Mouse (Mus musculus): ENCODE results near the gene Fgd6.

The Fgd6 gene

DNA sequence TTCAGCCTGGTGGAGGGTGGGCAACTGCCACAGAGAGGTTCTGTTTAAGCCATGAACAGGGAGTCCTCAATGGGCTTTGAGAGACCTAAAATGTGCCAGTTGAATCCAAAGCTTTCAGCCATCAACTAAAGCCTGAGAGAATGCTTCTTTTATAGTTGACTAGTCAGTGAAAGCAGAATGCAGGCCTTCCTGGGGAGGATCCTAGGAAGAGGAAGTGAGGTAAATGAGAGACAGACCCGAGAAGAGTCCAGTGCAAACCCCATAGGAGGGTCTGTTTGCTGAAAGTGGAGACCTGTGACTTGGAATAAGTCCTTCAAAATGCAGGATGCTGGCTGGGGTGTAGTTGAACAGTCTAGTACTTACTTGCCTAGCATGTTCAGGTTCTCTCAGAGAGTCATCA is 11.2 kb downstream of the Fgd6 start:
- DNase-seq: no peak

DNA sequence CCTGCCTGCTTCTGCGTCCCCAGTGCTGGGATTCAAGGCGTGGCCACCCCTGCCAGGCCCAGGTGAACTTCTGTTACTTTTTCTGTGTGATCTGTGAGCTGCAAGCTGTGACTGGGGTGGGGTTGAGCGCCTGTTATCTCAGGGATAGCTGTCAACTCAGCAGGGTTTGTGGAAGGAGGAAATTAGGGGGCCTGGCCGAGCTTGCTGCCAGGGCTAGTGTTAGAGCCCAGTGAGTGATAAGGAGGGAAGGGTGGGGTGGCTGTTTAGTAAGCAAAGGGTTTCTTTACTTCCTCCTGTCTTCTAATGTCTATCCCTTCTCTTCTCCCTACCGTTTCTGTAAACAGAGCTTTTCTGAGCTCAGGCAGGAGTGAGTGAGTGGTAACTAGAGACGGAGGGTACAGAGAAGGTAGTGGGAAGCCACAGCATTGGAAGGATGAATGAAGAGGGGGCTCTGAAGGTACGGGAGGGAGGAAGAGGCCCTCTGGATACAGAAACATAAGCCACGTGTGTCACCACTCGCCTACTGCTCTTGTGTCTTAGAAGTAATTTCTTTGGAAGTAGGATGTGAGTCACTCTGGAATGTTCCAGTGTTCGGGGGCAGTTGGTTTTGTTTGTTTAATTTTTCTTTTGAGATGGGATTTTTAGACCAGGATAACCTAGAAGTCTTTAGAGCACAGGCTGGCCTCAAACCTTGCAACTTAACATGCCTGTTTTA is 12.2 kb downstream of the Fgd6 start:
- no peak for DNase-seq

DNA sequence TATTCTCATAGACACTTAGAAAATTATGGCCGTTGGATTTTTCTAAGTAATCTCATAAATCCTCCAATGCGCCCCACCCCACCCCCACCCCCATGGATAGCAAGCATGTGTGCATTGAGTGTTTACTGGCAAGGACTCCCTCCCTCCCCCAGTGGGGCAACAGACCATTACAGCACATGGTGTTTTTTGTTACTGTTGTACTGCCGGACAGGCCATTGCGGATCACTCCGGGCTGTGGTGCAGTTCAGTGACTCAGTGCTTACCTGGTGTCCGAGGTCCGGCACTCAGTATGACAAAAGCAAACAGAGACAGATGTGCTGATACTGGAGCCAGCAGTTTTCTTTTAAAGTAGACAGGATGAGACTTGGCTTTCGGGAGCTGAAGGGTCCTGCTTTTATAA is 13.3 kb downstream of the Fgd6 start:
- DNase-seq: no peak

DNA sequence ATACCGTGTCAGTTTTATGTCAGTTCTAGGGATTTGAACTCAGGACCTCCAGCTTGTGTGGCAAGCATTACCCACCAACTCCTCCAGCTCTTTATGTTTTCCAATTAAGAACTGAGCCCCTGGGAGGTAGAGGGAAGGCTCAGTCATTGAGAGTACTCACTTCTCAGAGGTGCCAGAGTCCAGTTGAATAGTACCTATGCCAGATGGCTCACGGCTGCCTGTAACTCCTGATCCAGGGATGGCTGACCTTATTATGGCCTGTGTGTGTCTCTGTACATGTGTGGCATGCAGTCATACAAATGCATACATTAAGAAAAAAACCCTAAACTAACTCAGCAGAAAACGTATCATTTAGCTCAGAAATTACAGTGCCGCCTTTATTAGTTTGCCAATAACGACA is 14.9 kb downstream of the Fgd6 start:
- no peak for DNase-seq

DNA sequence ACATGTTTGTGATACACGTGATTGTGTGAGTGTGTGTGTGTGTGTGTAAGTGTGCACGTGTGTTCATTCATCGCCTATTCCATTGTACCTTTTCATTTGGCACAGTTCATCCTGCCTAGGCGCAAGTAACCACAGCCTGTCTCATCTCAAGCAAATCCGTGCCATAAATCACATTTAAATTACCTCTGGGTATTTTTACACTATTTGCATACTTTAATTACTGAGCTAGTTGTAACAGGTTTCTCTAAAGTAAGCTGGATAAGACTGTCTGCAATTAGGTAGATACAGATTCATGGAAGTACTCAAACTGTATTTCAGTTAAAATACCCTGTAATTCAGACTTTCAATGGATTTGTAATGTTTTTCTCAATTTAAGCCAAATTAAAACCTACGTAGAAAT is 20.7 kb downstream of the Fgd6 start:
- DNase-seq: no peak

DNA sequence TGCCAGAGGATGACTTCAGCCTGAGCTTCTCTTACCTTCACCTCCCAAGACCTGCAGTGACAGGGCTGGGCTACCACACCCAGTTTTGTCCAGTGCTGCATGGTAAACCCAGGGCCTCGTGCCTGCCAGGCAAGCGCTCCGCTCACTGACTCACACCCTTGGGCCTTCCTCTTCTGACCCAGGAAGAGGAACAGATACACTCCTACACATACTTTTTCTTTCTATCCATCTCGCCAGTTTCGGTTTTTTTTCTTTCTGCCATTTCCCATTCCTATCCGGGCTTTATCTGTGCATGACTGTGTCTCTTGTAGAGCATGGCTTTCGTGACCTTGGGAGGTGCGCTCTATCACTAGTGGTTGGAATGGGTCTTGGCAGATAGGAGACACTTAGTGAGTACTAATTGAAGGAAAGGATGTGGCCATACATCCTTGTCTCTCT is 23.8 kb downstream of the Fgd6 start:
- DNase-seq: no peak

DNA sequence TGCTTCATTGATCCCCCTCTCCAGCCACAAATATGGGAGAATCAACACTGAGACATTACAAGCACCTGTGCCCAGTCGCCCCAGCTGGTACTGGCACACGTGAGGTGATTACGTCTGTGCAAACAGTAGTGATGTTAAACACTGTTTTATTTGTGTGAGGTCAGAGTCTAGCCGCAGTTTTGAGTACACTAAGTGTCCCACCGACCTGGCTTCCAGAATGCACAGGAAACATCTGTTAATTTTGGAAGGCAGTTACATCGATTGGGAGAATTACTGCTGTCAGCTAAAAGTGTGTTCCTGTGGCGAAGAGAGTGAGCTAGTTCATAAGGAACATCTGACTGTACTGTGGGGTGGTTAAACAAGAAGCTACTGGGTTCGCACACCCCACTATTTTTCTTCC is 24.4 kb downstream of the Fgd6 start:
- DNase-seq: no peak

DNA sequence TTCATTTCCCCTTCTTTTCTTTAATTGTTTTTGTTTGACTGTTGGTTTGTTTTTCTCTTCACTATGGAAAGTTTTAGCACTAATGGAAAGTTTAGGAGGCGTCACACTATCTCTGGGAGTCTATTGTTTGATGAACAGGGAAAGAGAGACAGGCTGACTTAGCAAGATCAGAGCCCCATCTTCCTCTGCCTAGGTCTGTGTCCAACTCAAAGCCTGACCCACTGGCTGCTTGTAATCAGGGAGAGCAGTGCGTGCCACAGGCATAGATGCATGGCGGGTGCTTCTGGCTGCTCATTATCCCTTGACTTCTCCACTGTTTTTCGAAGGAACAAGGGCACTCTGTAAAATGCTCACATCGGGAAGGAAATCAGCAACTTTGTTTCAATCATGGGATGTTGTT is 26.6 kb downstream of the Fgd6 start:
- no peak for DNase-seq

DNA sequence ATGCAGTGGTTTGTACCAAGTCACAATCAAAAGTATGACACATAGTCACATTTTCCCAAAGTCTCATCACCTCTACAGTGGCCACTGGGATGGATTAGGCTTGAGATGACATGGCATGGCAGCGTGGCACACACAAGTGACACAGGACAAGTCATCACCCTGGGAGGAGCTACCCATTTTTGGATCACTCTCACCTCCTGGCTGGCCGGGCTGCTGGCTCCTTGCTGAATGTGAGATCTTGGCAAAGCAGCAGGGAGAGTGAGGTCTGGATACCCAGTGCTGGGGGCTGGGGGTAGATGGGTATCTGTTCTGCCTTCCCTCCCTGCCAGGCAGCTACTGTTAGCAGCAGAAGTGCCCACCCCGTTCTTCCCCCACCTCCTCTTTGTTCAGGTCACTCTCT is 31.1 kb downstream of the Fgd6 start:
- no peak for DNase-seq

DNA sequence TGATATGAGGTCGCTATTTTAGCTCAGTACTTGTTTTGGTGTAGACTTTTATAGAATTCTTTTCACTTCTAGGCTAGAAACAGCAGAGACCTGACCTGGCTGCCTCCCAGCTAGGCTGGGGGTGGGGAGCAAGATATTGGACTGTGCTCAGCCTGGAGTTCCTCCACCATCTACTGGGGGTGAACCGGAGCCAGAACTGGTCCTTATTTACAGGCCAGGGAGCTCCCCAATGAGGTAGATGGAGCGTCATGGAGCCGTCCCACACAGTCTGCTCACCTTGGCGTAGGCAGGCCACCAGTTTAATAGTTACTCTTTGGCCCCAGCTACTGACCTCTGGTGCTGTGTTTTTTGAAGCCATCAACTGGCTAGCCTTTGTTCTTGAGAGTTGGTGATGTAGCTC is 32.9 kb downstream of the Fgd6 start:
- DNase-seq: no peak

DNA sequence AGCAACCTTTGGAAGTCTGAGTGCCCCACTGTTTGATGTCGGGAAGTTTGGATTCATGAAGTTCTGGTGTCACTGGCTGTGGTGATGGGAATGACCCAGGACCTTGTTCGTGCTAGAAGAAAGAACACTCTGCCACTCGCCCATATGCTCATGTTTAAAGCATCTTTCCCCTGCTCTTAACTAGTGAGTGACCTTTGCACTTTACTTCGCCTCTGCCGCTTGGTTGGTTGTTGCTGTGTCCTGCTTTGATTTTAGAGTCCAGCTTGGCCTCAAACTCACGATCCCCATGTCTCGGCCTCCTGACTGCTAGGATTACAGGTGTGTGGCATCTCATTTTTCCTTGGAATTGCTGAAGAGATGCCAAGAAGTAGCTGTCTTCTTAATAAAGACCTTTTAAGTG is 35.8 kb downstream of the Fgd6 start:
- no peak for DNase-seq

DNA sequence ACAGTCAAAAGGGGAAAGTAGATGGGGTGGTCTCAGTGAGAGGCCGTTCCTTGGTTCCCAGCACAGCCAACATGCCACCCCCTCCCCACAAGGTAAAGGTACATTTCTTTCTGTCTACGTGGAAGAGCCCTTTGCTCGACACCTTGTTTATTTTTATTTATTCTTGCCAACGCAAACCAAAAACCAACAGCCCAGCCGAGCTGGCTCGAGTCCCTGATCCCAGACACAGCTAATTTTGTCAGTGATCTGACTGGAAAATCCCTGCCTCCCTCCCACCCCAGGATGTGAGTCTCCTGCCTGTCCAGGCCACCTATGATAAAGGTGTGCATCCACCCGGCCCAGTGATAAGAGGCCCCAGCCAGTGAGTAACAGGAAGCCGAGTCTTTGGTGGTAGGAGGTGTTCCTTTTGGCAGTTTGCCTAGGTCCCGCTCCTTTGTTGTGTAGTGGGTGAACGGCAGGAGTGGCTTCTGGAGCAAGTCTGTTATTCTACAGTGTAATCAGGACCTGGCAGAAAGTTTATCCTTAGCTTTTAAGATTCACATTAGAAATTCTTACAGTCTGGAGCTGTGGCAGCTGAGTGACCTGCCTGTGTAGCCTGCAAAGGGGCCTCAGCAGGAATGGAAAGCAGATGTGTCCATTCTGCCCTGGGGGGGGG is 36.6 kb downstream of the Fgd6 start:
- no peak for DNase-seq

DNA sequence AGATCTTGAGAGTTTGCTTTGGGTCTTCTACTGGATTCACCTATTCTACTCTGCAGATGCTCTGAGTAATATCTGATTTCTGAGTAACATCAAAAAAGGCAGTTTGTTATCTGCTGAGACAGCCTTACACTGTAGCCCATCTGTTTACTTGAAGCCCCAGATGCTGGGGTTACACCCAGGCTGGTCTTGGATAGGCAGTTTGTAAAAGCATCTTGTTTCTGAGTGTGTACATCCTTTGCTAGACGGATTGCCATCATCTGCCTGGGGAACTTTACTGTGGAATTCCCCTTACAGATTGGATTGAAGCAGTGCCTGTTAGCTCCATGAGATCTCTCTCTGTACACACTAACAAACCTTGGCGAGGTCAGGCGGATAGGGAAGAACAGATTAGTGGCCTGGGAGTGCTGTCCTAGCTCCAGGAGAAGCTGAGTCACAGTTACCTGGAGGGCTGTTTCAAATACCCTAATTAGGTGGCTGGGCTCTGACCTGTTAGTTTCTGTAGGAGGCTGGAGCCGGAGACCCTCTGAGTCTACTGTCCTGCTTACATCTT is 37.2 kb downstream of the Fgd6 start:
- no peak for DNase-seq

DNA sequence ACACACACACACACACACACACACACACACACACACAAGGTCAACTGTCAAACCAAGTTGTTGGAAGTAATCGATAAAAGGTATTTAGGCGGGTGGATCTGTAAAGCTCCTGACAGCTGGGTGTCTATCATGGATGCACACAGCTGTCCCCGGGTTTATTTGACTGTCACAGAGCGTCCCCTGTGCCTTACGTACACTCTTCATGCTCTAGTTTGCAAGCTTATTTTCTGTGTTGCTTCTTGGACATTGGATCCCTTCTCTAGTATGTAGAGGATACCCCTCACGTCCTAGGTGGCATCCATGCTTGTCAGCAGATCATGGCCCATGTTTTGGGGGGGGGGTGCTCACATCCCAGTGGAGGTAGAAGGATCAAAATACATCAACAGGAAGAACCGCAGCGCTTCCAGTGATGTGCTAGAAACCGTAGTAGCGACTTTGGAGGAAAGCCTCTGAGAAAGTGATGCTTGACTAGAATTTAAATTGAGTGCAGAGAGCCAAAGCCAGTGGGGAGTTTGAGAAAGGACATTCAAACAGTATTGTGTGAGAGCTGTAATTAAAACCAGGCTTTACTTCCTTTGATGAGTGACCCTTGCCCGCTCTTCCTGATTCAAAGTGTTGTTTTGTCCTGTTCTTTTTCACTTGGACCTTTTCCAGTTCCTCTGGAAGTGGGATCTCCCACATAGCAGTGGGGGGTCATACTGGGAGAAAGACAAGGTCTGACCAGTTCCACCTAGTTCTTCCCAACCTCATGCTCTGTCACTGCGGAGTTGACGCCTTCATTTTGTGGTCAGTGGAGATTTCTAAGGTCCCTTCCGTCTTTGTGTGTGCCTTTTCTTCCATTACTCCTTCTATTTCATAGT is 41.4 kb downstream of the Fgd6 start:
- no peak for DNase-seq

DNA sequence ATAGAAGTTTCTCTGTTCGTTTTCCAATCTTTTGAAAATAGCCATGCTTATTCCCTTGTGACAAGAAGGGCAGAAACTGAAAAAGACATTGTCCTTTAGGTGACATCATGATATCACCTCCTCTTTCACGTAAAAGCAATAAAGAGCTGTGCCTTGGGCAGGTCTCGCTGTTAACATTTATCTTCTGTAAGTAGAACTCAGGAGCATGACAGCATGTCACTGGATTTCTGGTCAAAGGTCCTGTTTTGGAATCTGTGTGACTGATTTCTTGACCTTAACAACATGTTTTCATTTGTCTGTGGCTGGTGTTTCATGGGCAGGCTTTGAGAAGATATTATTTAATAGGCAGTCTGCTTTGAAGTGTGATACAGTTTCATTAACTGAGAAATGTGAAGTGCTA is 44.9 kb downstream of the Fgd6 start:
- DNase-seq: no peak

DNA sequence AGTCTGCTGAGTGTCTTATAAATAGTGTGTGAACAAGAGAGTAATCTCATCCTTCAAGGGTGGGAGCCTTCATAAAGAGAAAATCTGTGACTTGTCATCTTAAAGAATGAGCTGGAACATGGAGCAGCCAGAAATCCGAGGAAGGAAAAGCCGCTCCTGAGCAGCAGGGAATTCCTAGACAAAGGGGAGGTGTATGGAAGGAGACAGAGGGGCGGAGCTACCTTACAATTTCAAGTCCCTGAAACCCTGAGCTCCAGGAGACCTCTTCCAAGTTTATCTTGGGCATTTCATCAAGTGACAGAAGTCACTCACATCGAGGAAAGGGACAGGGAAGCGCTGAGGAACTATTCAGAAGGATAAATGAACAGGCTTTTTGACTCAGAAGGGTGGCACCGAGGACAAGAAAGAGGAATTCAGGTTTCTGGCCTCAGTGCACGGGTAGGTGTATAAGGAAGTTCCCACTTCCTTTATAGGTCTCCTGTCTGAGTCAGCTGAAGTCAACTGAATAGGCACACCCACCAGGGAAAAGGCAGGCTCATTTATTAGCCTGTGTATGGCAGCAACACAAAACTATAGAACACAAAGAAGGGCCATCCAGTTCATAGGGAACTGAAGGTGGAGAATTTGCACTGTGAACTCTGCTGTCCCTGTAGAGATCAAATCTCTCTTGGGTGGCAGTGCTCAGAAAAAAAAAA is 46.4 kb downstream of the Fgd6 start:
- DNase-seq: no peak

DNA sequence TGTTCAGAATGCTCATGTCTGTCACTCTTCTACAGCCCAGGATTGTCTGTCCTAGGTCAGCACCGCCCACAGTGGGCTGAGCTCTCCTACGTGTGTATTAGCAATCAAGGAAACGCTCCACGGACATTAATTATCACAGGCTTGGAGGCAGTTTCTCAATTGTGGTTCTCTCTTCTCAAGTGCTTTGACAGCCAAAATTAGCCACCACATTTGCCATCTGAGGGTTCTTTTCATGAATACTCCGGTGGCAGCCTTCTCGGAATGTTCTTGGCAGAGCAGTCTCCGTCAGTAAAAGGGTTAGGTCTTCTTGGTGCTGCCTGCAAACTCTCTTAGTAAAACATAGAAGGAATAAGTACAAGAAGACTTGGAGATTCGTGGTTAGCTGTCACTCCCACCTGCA is 50.5 kb downstream of the Fgd6 start:
- no peak for DNase-seq

DNA sequence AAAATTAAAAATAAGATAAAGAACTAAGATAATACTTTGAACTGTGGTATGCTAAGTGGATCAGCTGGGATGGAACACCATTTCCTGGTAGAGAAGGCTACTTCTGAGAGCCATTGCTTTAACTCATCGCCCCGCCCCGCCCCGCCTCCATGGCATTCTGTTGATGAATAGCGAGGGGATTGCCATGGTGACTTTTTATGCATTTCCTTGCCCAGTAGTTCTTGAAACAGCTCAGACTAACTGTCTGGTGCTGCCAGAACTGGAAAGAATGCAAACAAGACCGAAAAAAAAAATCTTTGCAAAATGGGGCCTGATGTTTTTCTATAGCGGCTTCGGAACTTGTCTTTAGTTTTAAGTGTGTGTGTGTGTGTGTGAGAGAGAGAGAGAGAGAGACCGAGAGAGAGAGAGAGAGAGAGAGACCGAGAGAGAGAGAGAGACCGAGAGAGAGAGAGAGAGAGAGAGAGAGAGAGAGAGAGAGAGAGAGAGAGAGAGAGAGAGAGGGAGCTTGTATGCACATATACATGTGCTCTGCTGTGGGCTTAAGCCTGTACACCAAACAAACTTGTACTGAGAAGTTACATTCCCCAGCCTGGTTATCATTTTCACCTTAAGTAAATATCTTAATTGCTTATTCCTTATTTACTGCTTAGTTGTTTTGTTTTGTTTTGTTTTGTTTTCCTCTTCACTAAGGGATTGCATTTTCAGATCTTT is 51.7 kb downstream of the Fgd6 start:
- no peak for DNase-seq

DNA sequence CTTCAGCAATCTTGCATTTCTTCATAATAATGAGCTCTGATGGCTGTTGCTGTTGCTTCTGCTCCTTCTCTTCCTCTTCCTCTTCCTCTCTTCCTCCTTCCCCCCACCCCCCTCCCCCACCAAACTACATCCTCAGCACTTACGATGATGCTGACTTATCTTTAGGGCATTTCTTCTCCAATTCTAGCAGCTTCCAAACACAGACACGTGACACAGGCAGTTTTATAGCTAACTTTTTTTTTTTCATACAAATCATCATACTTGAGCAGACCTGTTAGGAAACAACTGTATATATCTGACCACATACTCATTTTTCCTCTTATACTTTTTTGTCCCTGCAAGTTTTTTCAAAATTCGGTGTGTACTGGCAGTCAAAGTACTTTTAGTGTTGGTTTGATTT is 54.2 kb downstream of the Fgd6 start:
- no peak for DNase-seq

DNA sequence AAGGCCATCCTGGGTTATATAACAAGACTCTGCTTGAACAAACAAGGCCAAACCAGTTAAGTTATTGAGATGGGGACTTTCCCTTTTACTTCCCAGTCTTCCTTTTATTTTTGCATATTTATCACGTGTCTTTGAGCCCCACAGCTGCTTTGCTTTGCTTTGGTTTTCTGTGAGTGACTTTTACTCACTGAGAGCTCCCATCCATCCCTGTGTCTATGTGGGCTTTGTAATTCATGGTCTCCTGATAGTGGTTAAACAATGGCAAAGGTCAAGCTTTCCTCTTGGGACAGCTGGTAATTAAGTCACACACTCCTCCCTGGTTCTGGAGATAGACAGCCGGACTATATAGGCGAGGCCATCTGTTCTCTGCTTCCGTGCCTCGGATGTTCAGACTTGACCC is 57.7 kb downstream of the Fgd6 start:
- no peak for DNase-seq

DNA sequence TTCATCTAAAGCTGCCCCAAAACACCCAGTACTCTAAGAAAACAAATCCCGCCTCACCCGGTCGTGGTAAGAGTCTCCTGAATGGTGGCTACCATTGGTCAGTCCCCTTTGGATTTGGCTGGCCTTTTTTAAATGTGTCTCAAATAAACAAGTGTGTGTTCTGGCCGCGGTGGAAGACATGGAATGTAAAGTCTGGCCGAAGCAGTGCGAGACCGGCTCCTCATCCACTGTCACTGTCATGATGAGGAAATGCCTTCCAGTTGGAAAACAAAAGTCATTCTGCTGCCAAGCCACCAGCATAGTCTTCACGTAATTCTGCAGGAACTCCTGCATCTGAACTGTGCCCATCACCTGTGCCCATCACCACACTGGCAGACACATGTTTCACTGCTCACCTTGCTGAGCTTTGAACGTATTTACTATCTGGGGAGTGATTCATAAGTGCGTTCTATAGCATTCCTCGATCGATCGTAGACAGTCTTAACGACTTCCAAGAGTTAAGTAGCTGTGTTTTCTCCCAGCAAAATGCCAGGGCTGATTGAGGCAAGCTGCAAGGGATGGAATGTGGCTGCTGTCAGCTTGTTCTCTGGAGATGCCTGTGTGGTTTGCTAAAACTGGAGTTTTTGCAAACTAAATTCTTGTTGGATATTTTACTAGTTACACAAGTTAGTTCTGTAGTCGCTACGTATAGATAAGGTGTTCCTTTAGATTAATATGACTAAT is 60.1 kb downstream of the Fgd6 start:
- DNase-seq: no peak

Data from right cerebral cortex, postnatal 25 days (tissue).